Mouse (Mus musculus) embryonic facial prominence, embryonic 10.5 days (tissue): ENCODE results near the gene Mfsd4b5. TPM values are rescaled to one million over a fixed set of nuclear protein-coding genes. Genes with fewer than 3 reads are reported as not detected.

Experiments
- DNase-seq: peaks from one replicate; pipeline ENCODE4 v3.0.0-alpha.2; 2017; ENCODE audit warnings: low spot score
- H3K27ac ChIP-seq: fragments of 300-500 bp; sonication (generic); replicated peaks from 2 replicates; pipeline ENCODE4 v1.5.1; 2016; ENCODE audit warnings: mild to moderate bottlenecking
- H3K27me3 ChIP-seq: fragments of 300-500 bp; sonication (generic); replicated peaks from 2 replicates; pipeline ENCODE4 v1.6.1; 2016; ENCODE audit warnings: low read depth, mild to moderate bottlenecking; ENCODE audit not compliant: poor library complexity, severe bottlenecking
- H3K36me3 ChIP-seq: fragments of 300-500 bp; sonication (generic); replicated peaks from 2 replicates; pipeline ENCODE4 v1.6.1; 2016; ENCODE audit warnings: mild to moderate bottlenecking, moderate library complexity
- H3K4me1 ChIP-seq: fragments of 300-500 bp; sonication (generic); 2 replicates; pipeline ENCODE4 v1.6.1; 2016
- H3K4me3 ChIP-seq: fragments of 300-500 bp; sonication (generic); 2 replicates; pipeline ENCODE4 v1.5.1; 2016; ENCODE audit warnings: mild to moderate bottlenecking, moderate library complexity
- H3K9me3 ChIP-seq: fragments of 300-500 bp; sonication (generic); 2 replicates; pipeline ENCODE4 v1.6.1; 2016; ENCODE audit warnings: mild to moderate bottlenecking
- WGBS: fragments of 180-500 bp; shearing (Covaris S2); methylation state at CpG from one replicate; pipeline ENCODE4 v1.1.7; 2016; 5-methylcytosine and 5-hydroxymethylcytosine counted together
- polyA plus RNA-seq: library from polyadenylated mRNA; unstranded; fragments of >200 nt; fragmentation: Nextera tagmentation; extraction: Ambion mirVana; gene quantifications from 2 replicates; pipeline ENCODE4 v1.2.1, GENCODE M21; 2016

The Mfsd4b5 gene
- not detected in 2 replicates for polyA plus RNA-seq

DNA sequence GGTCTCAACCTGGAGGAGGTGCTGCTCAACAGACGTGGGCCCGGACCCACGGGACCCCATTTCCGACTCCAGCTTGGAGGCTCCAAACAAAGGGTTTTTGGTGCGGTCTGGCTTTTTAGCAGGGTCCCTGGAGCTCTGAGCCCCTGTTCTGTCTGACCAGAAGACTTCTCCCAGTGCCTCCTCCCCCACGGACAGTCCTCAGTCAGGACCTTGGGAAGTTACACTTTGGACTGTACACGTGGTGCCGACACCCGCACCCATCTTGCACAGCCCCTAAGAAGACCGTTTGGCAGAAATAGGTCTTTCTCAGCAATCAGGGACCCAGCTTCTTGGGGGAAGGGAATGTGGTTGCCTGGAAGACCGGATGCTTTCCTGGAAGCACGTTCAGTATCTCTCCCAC lies at the start of gene Mfsd4b5:
Gene Mfsd4b5, minus strand, starts transcription at position 181 of the 400 bp plus-strand sequence.
- H3K9me3 ChIP-seq, result no peaks in the 10 kb centered on the region
- no peak within 1 kb of the TSS for H3K4me3 ChIP-seq
- no peaks in the 10 kb centered on the region for H3K4me1 ChIP-seq
- no peaks in the 10 kb centered on the region for H3K27me3 ChIP-seq
- H3K27ac ChIP-seq, result no peak within 1 kb of the TSS
- no peaks in the 10 kb centered on the region for H3K36me3 ChIP-seq
- WGBS, result 88% methylated on average over 12 of the region's 12 CpGs
- DNase-seq, result no peak

DNA sequence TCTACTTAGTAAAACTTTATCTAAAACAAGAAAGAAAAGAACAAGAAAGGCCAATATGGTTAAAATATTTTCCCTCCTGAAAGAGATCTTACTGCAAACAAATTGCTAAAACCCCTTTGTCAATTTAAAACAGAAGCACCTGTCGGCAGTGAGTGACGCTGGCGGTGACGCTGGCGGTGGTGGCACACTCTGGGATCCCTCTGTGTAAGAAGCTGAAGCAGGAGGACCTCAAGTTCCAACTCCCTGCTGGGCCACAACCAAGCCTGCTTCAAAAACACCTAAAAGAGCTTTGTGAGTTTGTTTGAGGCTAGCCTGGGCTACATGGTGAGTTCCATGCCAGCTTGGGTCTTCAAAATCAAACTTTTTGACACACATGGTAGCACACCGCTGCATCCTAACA lies 48.5 kb upstream of the Mfsd4b5 start:
- no peak for DNase-seq
- Histone ChIP-seq H3K27ac (no peak overlapping the region), H3K36me3 (no peaks in the 10 kb centered on the region), H3K4me3 (no peak overlapping the region), H3K4me1 (no peaks in the 10 kb centered on the region; the same call in 1 of the 2 replicates), H3K27me3 (peaks cover 5% of the 10 kb centered on the region; the same call in 1 of the 2 replicates), H3K9me3 (no peaks in the 10 kb centered on the region)
- WGBS, result 96% methylated on average over 6 of the region's 6 CpGs

DNA sequence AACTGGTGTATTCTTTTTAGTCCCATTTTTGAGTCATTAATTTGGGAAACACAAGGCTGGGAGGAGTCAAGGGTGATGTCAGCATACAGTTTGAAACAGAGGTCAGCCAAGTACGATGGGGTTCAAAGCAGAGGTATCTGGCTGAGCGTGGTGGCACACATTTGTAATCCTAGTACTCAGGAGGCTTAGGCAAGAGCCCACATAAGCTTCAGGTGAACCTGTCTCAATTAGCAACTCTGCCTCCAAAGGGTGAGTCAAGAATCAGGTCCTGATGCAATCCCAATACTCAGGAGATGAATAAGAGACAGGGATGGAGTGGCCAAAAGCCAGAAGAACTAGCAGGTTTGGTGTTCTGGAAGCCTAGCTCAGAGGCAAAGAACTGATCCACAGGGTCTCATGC lies 46.5 kb upstream of the Mfsd4b5 start:
- peaks cover 5% of the 10 kb centered on the region; the same call in 1 of the 2 replicates for H3K27me3 ChIP-seq
- no peak overlapping the region for H3K27ac ChIP-seq
- WGBS, result 82% methylated on average over 2 of the region's 2 CpGs
- H3K4me3 ChIP-seq, result no peak overlapping the region
- DNase-seq, result no peak
- H3K36me3 ChIP-seq, result no peaks in the 10 kb centered on the region
- H3K9me3 ChIP-seq, result no peaks in the 10 kb centered on the region
- H3K4me1 ChIP-seq, result no peaks in the 10 kb centered on the region; the same call in 1 of the 2 replicates

DNA sequence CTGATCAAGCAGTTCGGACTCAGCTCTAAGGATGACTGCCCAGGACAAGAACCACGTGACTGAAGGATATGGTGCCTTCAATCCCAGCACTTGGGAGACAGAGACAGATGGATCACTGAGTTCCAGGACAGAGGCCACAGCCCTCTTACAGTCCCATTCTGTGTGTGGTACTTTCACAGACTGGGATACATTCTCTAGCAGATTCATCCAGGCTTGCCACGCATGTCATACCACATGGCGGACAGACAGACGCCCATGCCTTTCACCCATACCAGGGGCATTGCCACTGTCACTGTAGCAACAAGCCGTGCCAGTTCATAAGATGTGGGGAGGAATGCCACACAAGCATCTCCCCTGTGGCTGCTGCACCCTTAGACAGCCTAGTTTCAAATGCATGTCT lies 44.3 kb upstream of the Mfsd4b5 start:
- WGBS, result 91% methylated on average over 6 of the region's 6 CpGs

DNA sequence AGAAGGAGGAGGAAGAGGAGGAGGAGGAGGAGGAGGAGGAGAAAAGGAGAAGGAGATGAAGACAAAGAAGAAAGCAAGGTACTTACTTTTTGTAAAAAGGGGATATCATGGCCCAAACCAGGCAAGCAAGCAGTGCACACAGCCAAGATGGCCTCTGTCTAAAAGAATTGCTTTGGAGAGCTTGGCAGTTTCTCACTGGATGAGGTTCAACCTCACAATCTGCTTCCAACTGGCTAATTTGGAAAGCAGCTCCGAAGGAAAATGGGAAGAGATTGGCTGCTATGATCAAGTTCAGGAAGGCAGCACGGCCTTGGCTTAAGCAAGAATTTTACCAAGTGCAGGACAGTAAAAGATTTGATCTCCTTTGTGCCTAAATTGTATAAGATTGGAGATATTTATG lies 43.2 kb upstream of the Mfsd4b5 start:
- DNase-seq, result no peak
- Histone ChIP-seq H3K36me3 (no peaks in the 10 kb centered on the region), H3K9me3 (peaks cover 7% of the 10 kb centered on the region), H3K4me3 (no peak overlapping the region), H3K27me3 (peaks cover 10% of the 10 kb centered on the region; the same call in 1 of the 2 replicates), H3K27ac (no peak overlapping the region), H3K4me1 (peaks cover 11% of the 10 kb centered on the region)
- 85% methylated on average over 2 of the region's 2 CpGs for WGBS

More for the DNA sequence above, 44.3 kb upstream of the Mfsd4b5 start:
- no peak for DNase-seq
- no peaks in the 10 kb centered on the region; the same call in 1 of the 2 replicates for H3K4me1 ChIP-seq
- no peaks in the 10 kb centered on the region for H3K36me3 ChIP-seq
- no peak overlapping the region for H3K27ac ChIP-seq
- H3K4me3 ChIP-seq, result no peak overlapping the region
- peaks cover 7% of the 10 kb centered on the region for H3K9me3 ChIP-seq
- H3K27me3 ChIP-seq, result peaks cover 9% of the 10 kb centered on the region; the same call in 1 of the 2 replicates

DNA sequence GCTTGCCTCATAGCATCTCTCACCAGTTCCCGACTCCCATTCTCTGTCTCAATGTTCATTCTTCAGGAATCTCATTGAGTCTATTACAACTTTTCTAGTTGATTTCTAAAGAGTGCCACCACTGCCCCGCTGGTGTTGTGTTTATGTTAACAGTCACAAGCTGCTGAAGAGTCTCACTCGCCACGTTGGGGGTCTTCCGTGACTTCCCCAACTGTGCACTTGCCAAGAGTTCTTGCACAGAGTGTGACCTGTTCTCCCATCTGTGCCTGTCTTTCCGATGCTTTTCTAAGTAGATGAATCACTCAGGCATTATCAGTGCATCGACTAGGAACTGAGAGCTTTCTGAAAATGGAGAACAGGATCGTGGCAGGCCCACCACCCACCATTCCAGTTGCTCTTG lies 41.6 kb upstream of the Mfsd4b5 start:
- H3K27ac ChIP-seq, result no peak overlapping the region
- H3K4me3 ChIP-seq, result no peak overlapping the region
- H3K9me3 ChIP-seq, result peaks cover 7% of the 10 kb centered on the region
- peaks cover 16% of the 10 kb centered on the region for H3K4me1 ChIP-seq
- WGBS, result 86% methylated on average over 8 of the region's 8 CpGs
- H3K27me3 ChIP-seq, result peaks cover 25% of the 10 kb centered on the region
- no peaks in the 10 kb centered on the region for H3K36me3 ChIP-seq
- DNase-seq, result no peak

DNA sequence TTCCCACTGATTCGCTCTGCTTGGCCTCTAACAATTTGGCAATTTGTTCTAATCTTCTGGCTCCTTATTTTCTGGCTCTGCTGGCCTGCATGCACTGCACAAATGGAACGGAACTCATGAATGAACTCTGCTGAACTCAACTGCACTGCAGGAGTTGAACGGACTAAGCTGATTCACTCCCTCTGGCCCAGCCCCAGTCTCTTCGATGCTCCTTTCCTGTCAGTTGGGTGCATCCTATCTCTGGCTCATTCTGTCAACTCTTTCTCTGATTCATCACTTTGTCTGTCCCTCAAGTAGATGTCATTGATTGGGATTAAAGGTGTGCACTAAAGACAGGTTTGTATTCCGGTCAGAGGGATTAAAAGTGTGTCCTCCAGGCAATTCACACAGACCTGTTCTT lies 40.1 kb upstream of the Mfsd4b5 start:
- H3K27me3 ChIP-seq, result peaks cover 38% of the 10 kb centered on the region
- 95% methylated on average over 5 of the region's 5 CpGs for WGBS
- H3K4me1 ChIP-seq, result peaks cover 16% of the 10 kb centered on the region
- no peak overlapping the region for H3K4me3 ChIP-seq
- H3K36me3 ChIP-seq, result no peaks in the 10 kb centered on the region
- H3K27ac ChIP-seq, result no peak overlapping the region
- DNase-seq, result no peak
- H3K9me3 ChIP-seq, result peaks cover 7% of the 10 kb centered on the region

DNA sequence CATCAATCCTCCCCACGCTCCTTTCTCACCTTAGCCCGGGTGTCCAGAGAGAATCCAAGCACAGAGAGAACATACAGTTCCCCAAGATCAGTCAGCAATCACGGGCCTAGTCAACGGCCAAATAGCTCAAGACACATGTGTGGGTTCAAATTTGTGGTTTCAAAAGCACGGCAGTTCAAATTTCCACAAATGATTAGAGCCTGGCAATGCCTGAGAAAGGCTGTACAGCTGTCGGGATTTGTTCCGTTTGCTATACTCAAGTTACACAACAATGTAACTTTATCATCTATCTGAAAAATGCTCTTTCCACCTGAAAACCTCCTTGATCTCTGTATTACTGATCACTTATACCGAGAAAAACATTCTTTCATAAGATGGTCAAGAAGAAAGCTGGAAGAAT lies 39.1 kb upstream of the Mfsd4b5 start:
- Histone ChIP-seq H3K27ac (peak overlapping the region; percentile 80), H3K27me3 (peaks cover 44% of the 10 kb centered on the region), H3K9me3 (peaks cover 7% of the 10 kb centered on the region), H3K4me1 (peaks cover 18% of the 10 kb centered on the region), H3K4me3 (peak overlapping the region; percentile 75), H3K36me3 (no peaks in the 10 kb centered on the region)
- 60% methylated on average over 8 of the region's 8 CpGs for WGBS
- no peak for DNase-seq

DNA sequence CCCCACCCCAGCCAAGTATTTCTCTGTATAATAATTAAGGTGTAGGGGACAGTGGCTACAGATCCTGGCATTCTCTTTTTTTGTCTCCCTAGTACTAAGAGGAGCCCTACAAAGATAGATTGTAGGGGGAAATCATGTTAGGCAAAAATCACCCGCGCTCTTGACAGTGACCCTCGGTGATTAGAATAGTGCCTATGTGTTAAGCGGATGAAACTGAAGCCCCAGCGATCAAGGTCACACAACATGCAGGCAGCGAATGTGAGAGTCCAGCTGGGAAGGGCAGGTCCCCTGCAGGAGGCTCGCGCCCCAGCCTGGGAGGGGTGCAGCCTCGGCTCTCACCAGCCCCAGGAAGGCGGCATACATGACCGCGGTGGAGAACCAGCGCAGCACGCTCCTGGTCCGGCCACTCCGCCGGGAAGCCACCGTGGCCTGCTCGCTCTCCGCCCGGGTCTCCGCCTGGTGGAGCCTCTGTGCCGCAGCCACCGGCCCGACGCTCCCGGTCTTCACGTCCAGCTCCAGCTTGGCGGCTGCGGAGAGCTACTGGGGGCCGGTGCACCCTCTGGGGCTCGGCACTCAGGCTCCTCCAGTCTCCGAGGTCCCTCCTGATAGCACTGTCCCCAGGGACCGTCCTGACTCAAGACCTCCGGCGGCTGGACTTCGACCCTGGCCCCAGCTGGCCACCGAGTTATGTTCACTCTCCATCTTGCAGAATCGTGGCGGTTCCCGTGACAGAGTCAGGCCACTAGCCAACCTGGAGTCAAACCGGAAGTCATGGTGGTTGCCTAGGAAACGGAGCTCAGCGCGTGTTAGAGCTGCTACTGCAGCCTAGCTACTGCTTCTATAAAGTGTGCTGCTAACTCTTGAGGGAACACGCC lies 38.3 kb upstream of the Mfsd4b5 start, which contains the start of gene Mfsd4b1:
Gene Mfsd4b1, minus strand, starts transcription at position 715 of the 875 bp plus-strand sequence.
- peak; percentile 91 for DNase-seq
- Histone ChIP-seq H3K27me3 (peaks cover 46% of the 10 kb centered on the region), H3K4me3 (peak within 1 kb of the TSS; percentile 75), H3K27ac (peak within 1 kb of the TSS; percentile 80), H3K36me3 (no peaks in the 10 kb centered on the region), H3K4me1 (peaks cover 24% of the 10 kb centered on the region), H3K9me3 (peaks cover 7% of the 10 kb centered on the region)
- 1% methylated on average over 46 of the region's 46 CpGs for WGBS

DNA sequence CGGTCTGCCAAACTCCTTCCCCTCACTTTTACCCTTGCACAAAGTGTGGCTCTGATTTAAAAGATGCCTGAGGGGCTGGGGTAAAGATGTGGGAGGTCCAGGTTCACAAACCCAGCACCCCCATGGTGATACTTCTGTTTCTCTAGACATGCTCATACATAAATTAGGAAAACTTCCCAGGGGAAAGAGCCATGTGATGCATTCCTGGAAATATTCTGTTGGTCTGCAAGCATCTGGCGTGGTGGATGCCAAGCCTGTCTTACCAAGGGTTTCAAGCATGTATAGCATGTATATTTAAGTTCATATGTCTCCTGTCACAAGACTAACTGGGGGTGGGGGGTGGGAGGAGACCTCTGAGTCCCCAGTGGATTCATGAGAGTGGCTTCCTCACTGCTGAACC lies 34.0 kb upstream of the Mfsd4b5 start:
- WGBS, result 63% methylated on average over 2 of the region's 2 CpGs
- H3K4me3 ChIP-seq, result no peak overlapping the region
- no peaks in the 10 kb centered on the region for H3K9me3 ChIP-seq

DNA sequence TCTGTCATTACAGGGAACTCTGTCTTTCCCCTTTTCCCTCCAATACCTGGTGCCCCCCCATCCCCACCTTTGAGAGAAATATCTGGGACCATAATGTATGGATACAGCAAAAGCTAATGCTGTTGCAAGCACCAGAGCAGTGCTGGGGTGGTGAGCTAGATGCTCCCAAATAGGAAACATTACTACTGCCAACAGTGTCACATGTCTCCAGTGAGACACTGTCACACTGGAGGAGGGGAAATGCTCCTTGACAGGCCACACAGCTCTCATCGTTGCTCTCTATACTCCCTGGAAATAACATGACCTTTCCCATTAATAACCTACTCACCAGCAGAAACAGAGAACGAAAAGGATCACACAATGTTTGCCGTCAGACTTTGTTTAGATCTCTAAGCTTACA lies 33.0 kb upstream of the Mfsd4b5 start:
- 65% methylated on average over 3 of the region's 3 CpGs for WGBS
- Histone ChIP-seq H3K4me3 (no peak overlapping the region), H3K9me3 (no peaks in the 10 kb centered on the region), H3K4me1 (peaks cover 18% of the 10 kb centered on the region), H3K27me3 (peaks cover 41% of the 10 kb centered on the region), H3K36me3 (no peaks in the 10 kb centered on the region), H3K27ac (no peak overlapping the region)
- DNase-seq, result no peak

More for the DNA sequence above, 34.0 kb upstream of the Mfsd4b5 start:
- peaks cover 27% of the 10 kb centered on the region for H3K4me1 ChIP-seq
- DNase-seq, result no peak
- peaks cover 42% of the 10 kb centered on the region for H3K27me3 ChIP-seq
- H3K36me3 ChIP-seq, result no peaks in the 10 kb centered on the region
- no peak overlapping the region for H3K27ac ChIP-seq

DNA sequence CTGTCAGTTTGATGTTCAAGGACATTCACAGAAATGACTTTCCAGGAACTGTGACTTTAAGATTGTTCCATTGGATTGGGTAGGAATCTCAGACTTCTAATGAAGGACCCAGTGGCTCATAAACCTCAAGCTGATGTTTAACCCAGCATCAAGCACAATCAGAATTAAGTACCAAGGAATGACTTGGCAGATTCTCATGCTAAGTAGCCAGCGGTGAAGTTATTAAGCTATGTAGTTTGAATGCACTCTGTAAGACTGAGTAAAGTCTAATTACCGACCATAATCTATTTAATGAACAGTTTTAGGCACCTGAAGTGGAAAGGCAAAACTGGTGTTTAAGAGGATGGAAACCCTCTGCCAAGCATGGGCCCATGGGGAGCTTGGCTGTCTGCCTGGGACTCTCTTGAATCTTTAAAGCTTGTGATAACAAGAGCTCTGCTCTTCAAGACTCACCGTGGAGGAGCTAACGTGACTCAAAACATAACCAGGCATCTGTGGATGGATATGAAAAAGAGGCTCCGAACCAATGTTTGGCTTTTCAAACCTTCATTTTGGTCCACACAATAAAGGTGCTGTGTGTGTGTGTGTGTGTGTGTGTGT lies 31.9 kb upstream of the Mfsd4b5 start:
- peaks cover 29% of the 10 kb centered on the region for H3K27me3 ChIP-seq
- H3K9me3 ChIP-seq, result no peaks in the 10 kb centered on the region
- H3K4me3 ChIP-seq, result no peak overlapping the region
- H3K27ac ChIP-seq, result no peak overlapping the region
- H3K36me3 ChIP-seq, result no peaks in the 10 kb centered on the region
- DNase-seq, result no peak
- WGBS, result 90% methylated on average over 5 of the region's 5 CpGs
- peaks cover 14% of the 10 kb centered on the region for H3K4me1 ChIP-seq
